Mouse (Mus musculus): ENCODE data around the gene Rnf8. TPM values are rescaled to one million over a fixed set of nuclear protein-coding genes. Genes with fewer than 3 reads are reported as not detected.

Gene Rnf8
- polyA plus RNA-seq, 2 experiments: 55.5 to 75.4 TPM

DNA sequence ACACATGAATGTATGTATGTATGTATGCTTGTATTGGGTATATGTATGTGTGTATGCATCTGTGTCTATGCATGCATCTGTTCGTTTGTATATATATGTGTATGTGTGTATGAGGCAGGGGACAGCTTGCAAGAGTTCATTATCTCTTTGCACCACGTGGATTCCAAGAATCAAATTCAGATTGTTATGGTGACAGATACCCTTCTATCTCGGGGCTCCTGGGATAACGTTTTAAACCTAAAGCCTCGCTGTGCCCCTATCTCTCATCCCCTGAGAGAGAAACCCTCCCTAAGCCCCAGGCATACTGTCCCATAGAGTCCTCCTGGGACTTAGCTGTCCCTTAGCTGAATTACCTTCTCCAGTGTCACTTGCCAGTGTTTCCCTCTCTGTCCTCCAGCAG is 31.0 kb upstream of the Rnf8 start:
- Histone ChIP-seq H3K27me3 (ENCODE audit: control insufficient read depth, insufficient read depth, low read length) (no peaks in the 10 kb centered on the region), H3K4me2 (replicated peaks; ENCODE audit: low read depth, low read length, severe bottlenecking) (no peak overlapping the region), H3K9ac (ENCODE audit: low read depth, low read length, severe bottlenecking) (no peak overlapping the region), H3K27ac (replicated peaks; ENCODE audit: low read depth, low read length) (no peak overlapping the region), H3K4me3 (replicated peaks; ENCODE audit: low read length) (no peak overlapping the region), H3K9me3 (ENCODE audit: control insufficient read depth, low read length) (no peaks in the 10 kb centered on the region), H3K4me1 (ENCODE audit: control insufficient read depth, insufficient read depth, low read length) (no peaks in the 10 kb centered on the region), H3K36me3 (ENCODE audit: control insufficient read depth, insufficient read depth, low read length) (peaks cover 40% of the 10 kb centered on the region)
- ATAC-seq (ENCODE audit: low FRiP score, low read depth) (no peak), DNase-seq (ENCODE audit: low spot score) (no peak)
- WGBS: 90% methylated on average over 5 of the region's 5 CpGs
- TF ChIP-seq POLR2A (IDR thresholded peaks at IDR 0.05; ENCODE audit: borderline replicate concordance, extremely low read depth, insufficient read depth, insufficient read length): no peak

GRCm38 (mm10) chr17:29584306-29584705 is 30.3 kb upstream of the Rnf8 start:
- Histone ChIP-seq H3K4me2 (replicated peaks; ENCODE audit: low read depth, low read length, severe bottlenecking) (no peak overlapping the region), H3K4me1 (ENCODE audit: control insufficient read depth, insufficient read depth, low read length) (peaks cover 3% of the 10 kb centered on the region; the same call in 1 of the 2 replicates), H3K4me3 (replicated peaks; ENCODE audit: low read length) (no peak overlapping the region), H3K9me3 (ENCODE audit: control insufficient read depth, low read length) (no peaks in the 10 kb centered on the region), H3K27me3 (ENCODE audit: control insufficient read depth, insufficient read depth, low read length) (no peaks in the 10 kb centered on the region), H3K36me3 (ENCODE audit: control insufficient read depth, insufficient read depth, low read length) (peaks cover 34% of the 10 kb centered on the region), H3K9ac (ENCODE audit: low read depth, low read length, severe bottlenecking) (no peak overlapping the region), H3K27ac (replicated peaks; ENCODE audit: low read depth, low read length) (no peak overlapping the region)
- ATAC-seq (ENCODE audit: low FRiP score, low read depth) (no peak), DNase-seq (ENCODE audit: low spot score) (no peak)
- TF ChIP-seq POLR2A (IDR thresholded peaks at IDR 0.05; ENCODE audit: borderline replicate concordance, extremely low read depth, insufficient read depth, insufficient read length): no peak
- 64% methylated on average over 5 of the region's 5 CpGs for WGBS

DNA sequence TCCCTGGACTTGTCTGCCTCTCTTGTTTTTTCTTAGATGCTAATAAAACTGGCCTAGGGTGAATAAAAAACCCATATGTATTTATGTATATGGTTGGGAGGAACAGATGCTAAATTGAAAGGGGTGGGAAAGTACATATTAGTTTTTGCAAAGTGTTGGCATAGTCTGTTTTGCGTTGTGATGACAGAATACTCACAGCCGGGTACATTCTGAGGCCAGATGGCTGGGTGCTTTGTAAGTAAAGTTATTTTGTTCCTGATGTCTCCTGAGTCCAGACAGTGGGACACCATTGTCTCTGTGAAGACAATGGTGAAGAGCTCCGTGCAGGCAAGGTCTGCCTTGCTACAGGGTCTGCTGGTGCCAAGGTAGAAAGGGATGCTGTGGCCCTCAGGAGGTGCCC is 29.9 kb upstream of the Rnf8 start:
- H3K36me3 ChIP-seq (ENCODE audit: control insufficient read depth, insufficient read depth, low read length): peaks cover 31% of the 10 kb centered on the region
- no peak for DNase-seq (ENCODE audit: low spot score)
- no peak overlapping the region for H3K4me2 ChIP-seq (replicated peaks; ENCODE audit: low read depth, low read length, severe bottlenecking)
- no peak overlapping the region for H3K27ac ChIP-seq (replicated peaks; ENCODE audit: low read depth, low read length)
- no peak for ATAC-seq (ENCODE audit: low FRiP score, low read depth)
- H3K27me3 ChIP-seq (ENCODE audit: control insufficient read depth, insufficient read depth, low read length): no peaks in the 10 kb centered on the region
- TF ChIP-seq POLR2A (IDR thresholded peaks at IDR 0.05; ENCODE audit: borderline replicate concordance, extremely low read depth, insufficient read depth, insufficient read length): no peak
- WGBS: 85% methylated on average over 3 of the region's 3 CpGs
- H3K4me3 ChIP-seq (replicated peaks; ENCODE audit: low read length): no peak overlapping the region
- H3K9ac ChIP-seq (ENCODE audit: low read depth, low read length, severe bottlenecking): no peak overlapping the region
- H3K4me1 ChIP-seq (ENCODE audit: control insufficient read depth, insufficient read depth, low read length): peaks cover 7% of the 10 kb centered on the region; the same call in 1 of the 2 replicates
- no peaks in the 10 kb centered on the region for H3K9me3 ChIP-seq (ENCODE audit: control insufficient read depth, low read length)

GRCm38 (mm10) chr17:29585446-29585845 is 29.1 kb upstream of the Rnf8 start:
- Histone ChIP-seq H3K9ac (ENCODE audit: low read depth, low read length, severe bottlenecking) (no peak overlapping the region), H3K9me3 (ENCODE audit: control insufficient read depth, low read length) (no peaks in the 10 kb centered on the region), H3K27me3 (ENCODE audit: control insufficient read depth, insufficient read depth, low read length) (no peaks in the 10 kb centered on the region), H3K4me3 (replicated peaks; ENCODE audit: low read length) (no peak overlapping the region), H3K36me3 (ENCODE audit: control insufficient read depth, insufficient read depth, low read length) (peaks cover 30% of the 10 kb centered on the region), H3K27ac (replicated peaks; ENCODE audit: low read depth, low read length) (no peak overlapping the region), H3K4me1 (ENCODE audit: control insufficient read depth, insufficient read depth, low read length) (peaks cover 7% of the 10 kb centered on the region; the same call in 1 of the 2 replicates), H3K4me2 (replicated peaks; ENCODE audit: low read depth, low read length, severe bottlenecking) (no peak overlapping the region)
- TF ChIP-seq POLR2A (IDR thresholded peaks at IDR 0.05; ENCODE audit: borderline replicate concordance, extremely low read depth, insufficient read depth, insufficient read length): no peak
- ATAC-seq (ENCODE audit: low FRiP score, low read depth) (no peak), DNase-seq (ENCODE audit: low spot score) (no peak)
- 90% methylated on average over 6 of the region's 6 CpGs for WGBS

GRCm38 (mm10) chr17:29586921-29587320 is 27.7 kb upstream of the Rnf8 start:
- Histone ChIP-seq H3K4me1 (ENCODE audit: control insufficient read depth, insufficient read depth, low read length) (peaks cover 7% of the 10 kb centered on the region; the same call in 1 of the 2 replicates), H3K4me3 (replicated peaks; ENCODE audit: low read length) (no peak overlapping the region), H3K36me3 (ENCODE audit: control insufficient read depth, insufficient read depth, low read length) (peaks cover 24% of the 10 kb centered on the region), H3K9me3 (ENCODE audit: control insufficient read depth, low read length) (no peaks in the 10 kb centered on the region), H3K4me2 (replicated peaks; ENCODE audit: low read depth, low read length, severe bottlenecking) (no peak overlapping the region), H3K9ac (ENCODE audit: low read depth, low read length, severe bottlenecking) (no peak overlapping the region), H3K27me3 (ENCODE audit: control insufficient read depth, insufficient read depth, low read length) (no peaks in the 10 kb centered on the region), H3K27ac (replicated peaks; ENCODE audit: low read depth, low read length) (no peak overlapping the region)
- ATAC-seq (ENCODE audit: low FRiP score, low read depth): no peak
- TF ChIP-seq POLR2A (IDR thresholded peaks at IDR 0.05; ENCODE audit: borderline replicate concordance, extremely low read depth, insufficient read depth, insufficient read length): no peak
- no peak for DNase-seq (ENCODE audit: low spot score)
- WGBS: 82% methylated on average over 9 of the region's 9 CpGs
